Mouse (Mus musculus) MEL (cell line): ENCODE data around the gene Sdc1.

ENCODE experiments used
- EP300 ChIP-seq, 2 experiments: IDR thresholded peaks; 2 replicates each; pipeline ENCODE4 v1.6.1; 2011; ENCODE audit warnings: improper control_type of control experiment in 2 of 2, low read length in 2 of 2, low read depth in 1 of 2, mild to moderate bottlenecking in 1 of 2
- MYC ChIP-seq: IDR thresholded peaks from 2 replicates; pipeline ENCODE4 v1.6.1; 2011; ENCODE audit warnings: low read depth, mild to moderate bottlenecking, low read length, improper control_type of control experiment, moderate library complexity
- POLR2A ChIP-seq, 2 experiments: IDR thresholded peaks; 2 replicates each; pipeline ENCODE4 v1.6.1; 2011 to 2012; ENCODE audit warnings: low read length in 2 of 2, mild to moderate bottlenecking in 2 of 2, control low read depth in 1 of 2, improper control_type of control experiment in 1 of 2, low read depth in 1 of 2, moderate library complexity in 1 of 2; ENCODE audit not compliant: control insufficient read depth in 1 of 2, insufficient read depth in 1 of 2, poor library complexity in 1 of 2
- RCOR1 ChIP-seq: IDR thresholded peaks from 2 replicates; pipeline ENCODE4 v1.6.1; 2012; ENCODE audit warnings: low read depth, mild to moderate bottlenecking, inconsistent platforms, low read length, improper control_type of control experiment
- TCF12 ChIP-seq: IDR thresholded peaks from 2 replicates; pipeline ENCODE4 v1.6.1; 2014; ENCODE audit warnings: low read depth, mild to moderate bottlenecking, inconsistent platforms, low read length, improper control_type of control experiment, moderate library complexity
- ZC3H11A ChIP-seq: IDR thresholded peaks from 2 replicates; pipeline ENCODE4 v1.6.1; 2012; ENCODE audit warnings: low read depth, mild to moderate bottlenecking, inconsistent platforms, low read length, improper control_type of control experiment

DNA sequence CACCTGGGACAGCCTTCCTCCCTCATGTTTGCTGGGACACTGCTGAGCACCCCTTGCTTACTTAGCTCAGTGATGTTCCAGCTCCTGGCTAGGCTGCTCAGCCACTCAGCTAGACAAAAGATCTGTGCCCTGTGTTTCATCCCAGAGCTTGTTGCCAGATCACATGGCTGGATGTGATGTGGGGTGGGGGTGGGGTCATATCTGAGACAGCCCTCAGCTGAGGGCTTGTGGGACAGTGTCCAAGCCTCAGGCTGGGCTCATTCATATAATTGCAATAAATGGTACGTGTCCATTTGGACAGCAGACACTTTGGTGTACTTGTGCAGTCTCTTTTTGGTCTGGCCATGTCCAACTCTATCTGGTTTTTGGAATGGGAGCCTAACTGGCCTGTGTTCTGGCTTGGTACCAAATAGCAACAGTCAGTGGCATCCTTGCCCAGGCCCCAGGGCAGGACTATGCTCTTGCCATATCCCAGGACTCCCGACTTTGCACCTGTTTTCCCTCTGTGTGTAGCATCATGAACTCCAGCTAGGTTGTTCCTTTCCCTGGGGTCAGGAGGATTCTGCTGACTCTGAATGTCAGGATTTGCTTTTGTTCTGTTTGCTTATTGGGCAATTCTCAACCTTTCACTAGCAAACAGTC, 22.4 kb downstream of the Sdc1 start:
- TF ChIP-seq TCF12: no peak
- no peak for TF ChIP-seq POLR2A (IDR thresholded peaks at IDR 0.05; ENCODE audit: control insufficient read depth in 1 of 2, insufficient read depth in 1 of 2, low read depth in 1 of 2, low read length in 2 of 2, poor library complexity in 1 of 2)
- no peak for TF ChIP-seq MYC
- TF ChIP-seq ZC3H11A: no peak
- no peak for TF ChIP-seq RCOR1
- no peak for TF ChIP-seq EP300 (IDR thresholded peaks at IDR 0.05; ENCODE audit: low read depth in 1 of 2, low read length in 2 of 2)
